ENCODE assay signal across 19 mouse cellular contexts in the genomic region with DNA sequence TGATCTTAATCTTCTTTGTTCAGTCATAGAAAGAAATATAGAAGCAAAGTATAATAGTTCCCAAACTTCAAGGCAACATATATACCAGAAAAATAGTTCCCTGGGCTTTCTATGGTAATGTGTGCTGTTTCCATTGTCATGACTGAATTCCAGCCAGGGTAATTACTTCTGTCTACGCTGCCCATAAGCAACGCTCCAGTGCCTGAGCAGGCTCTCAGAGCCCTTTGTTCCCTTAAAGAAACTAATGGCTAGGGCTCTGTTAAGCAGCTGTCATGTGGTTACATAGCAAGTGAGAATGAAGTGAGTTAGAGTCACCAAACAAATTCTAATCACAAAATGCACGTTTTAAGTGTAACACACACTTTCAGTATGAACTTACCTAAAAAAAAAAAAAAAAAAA.
DNase-seq lines count a peak whose midpoint lies in the region; ATAC-seq lines count a peak whose summit lies in the region.
"Had no signal": no experiment of that assay in that cellular context is flagged by ENCODE, and none has a peak within 500 bp of the region (broad histone marks: within the 10 kb centered on the region; RNA-seq: fewer than 3 reads in every experiment).

No protein-coding gene starts in this region.

- H3K36me3 ChIP-seq in forebrain, embryonic 12.5 days (replicated peaks) = no peaks in the 10 kb centered on the region
- H3K36me3 ChIP-seq in forebrain, embryonic 10.5 days (replicated peaks) = no peaks in the 10 kb centered on the region
- H3K36me3 ChIP-seq in hindbrain, embryonic 12.5 days = no peaks in the 10 kb centered on the region
- no peaks in the 10 kb centered on the region for H3K36me3 ChIP-seq in neural tube, embryonic 14.5 days (ENCODE audit: control insufficient read depth, insufficient read depth, low read length)
- H3K36me3 ChIP-seq in kidney, embryonic 16.5 days (ENCODE audit: insufficient read depth, low read length) = no peaks in the 10 kb centered on the region
- H3K36me3 ChIP-seq: embryonic facial prominence, embryonic 12.5 days; kidney, embryonic 15.5 days; liver, embryonic 15.5 days had no signal

- H3K27me3 ChIP-seq in forebrain, embryonic 12.5 days = no peaks in the 10 kb centered on the region
- H3K27me3 ChIP-seq in forebrain, embryonic 10.5 days (ENCODE audit: poor library complexity, severe bottlenecking) = no peaks in the 10 kb centered on the region
- H3K27me3 ChIP-seq in hindbrain, embryonic 12.5 days = no peaks in the 10 kb centered on the region
- no peaks in the 10 kb centered on the region for H3K27me3 ChIP-seq in neural tube, embryonic 14.5 days (ENCODE audit: control insufficient read depth, insufficient read depth, low read length)
- H3K27me3 ChIP-seq in kidney, embryonic 16.5 days (ENCODE audit: insufficient read depth, low read length) = no peaks in the 10 kb centered on the region
- H3K27me3 ChIP-seq: CH12.LX; embryonic facial prominence, embryonic 12.5 days; kidney, embryonic 15.5 days; liver, embryonic 15.5 days had no signal

- ATAC-seq in forebrain, embryonic 12.5 days (ENCODE audit: low FRiP score) = peak; percentile 75; the same call in 1 of the 2 replicates
- ATAC-seq in hindbrain, embryonic 12.5 days (ENCODE audit: low FRiP score) = peak; percentile 67; the same call in 1 of the 2 replicates
- peak; percentile 66; the same call in 1 of the 2 replicates for ATAC-seq in neural tube, embryonic 14.5 days (ENCODE audit: low read depth)
- ATAC-seq in kidney, embryonic 16.5 days (ENCODE audit: low FRiP score, low TSS enrichment) = no peak
- ATAC-seq: intestine, postnatal 0 days had no signal

- no peaks in the 10 kb centered on the region for H3K9me3 ChIP-seq in forebrain, embryonic 12.5 days
- peaks cover 4% of the 10 kb centered on the region; the same call in 1 of the 2 replicates for H3K9me3 ChIP-seq in forebrain, embryonic 10.5 days
- H3K9me3 ChIP-seq in hindbrain, embryonic 12.5 days (replicated peaks) = no peaks in the 10 kb centered on the region
- H3K9me3 ChIP-seq in neural tube, embryonic 14.5 days (ENCODE audit: control insufficient read depth, low read length) = no peaks in the 10 kb centered on the region
- H3K9me3 ChIP-seq in kidney, embryonic 16.5 days (ENCODE audit: low read length) = no peaks in the 10 kb centered on the region
- H3K9me3 ChIP-seq: embryonic facial prominence, embryonic 12.5 days; kidney, embryonic 15.5 days; liver, embryonic 15.5 days had no signal

- H3K4me3 ChIP-seq in forebrain, embryonic 12.5 days (replicated peaks) = no peak overlapping the region
- no peak overlapping the region for H3K4me3 ChIP-seq in forebrain, embryonic 10.5 days
- no peak overlapping the region for H3K4me3 ChIP-seq in hindbrain, embryonic 12.5 days
- H3K4me3 ChIP-seq in neural tube, embryonic 14.5 days (ENCODE audit: low read depth, low read length) = no peak overlapping the region
- H3K4me3 ChIP-seq in kidney, embryonic 16.5 days (ENCODE audit: low read length) = no peak overlapping the region
- H3K4me3 ChIP-seq: embryonic facial prominence, embryonic 12.5 days; kidney, embryonic 15.5 days; layer of hippocampus, adult 2 months; liver, embryonic 15.5 days; myocyte had no signal

- no peaks in the 10 kb centered on the region; the same call in 1 of the 2 replicates for H3K4me1 ChIP-seq in forebrain, embryonic 12.5 days
- peaks cover 4% of the 10 kb centered on the region for H3K4me1 ChIP-seq in forebrain, embryonic 10.5 days
- peaks cover 4% of the 10 kb centered on the region; the same call in 1 of the 2 replicates for H3K4me1 ChIP-seq in hindbrain, embryonic 12.5 days
- H3K4me1 ChIP-seq in neural tube, embryonic 14.5 days (ENCODE audit: control insufficient read depth, insufficient read depth, low read length) = peaks cover 3% of the 10 kb centered on the region; the same call in 1 of the 2 replicates
- H3K4me1 ChIP-seq in kidney, embryonic 16.5 days (ENCODE audit: insufficient read depth, low read length) = no peaks in the 10 kb centered on the region
- H3K4me1 ChIP-seq: embryonic facial prominence, embryonic 12.5 days; kidney, embryonic 15.5 days; liver, embryonic 15.5 days had no signal

- H3K4me2 ChIP-seq in forebrain, embryonic 12.5 days = no peak overlapping the region
- no peak overlapping the region for H3K4me2 ChIP-seq in hindbrain, embryonic 12.5 days (replicated peaks)
- no peak overlapping the region for H3K4me2 ChIP-seq in neural tube, embryonic 14.5 days (ENCODE audit: low read depth, low read length)
- H3K4me2 ChIP-seq in kidney, embryonic 16.5 days (replicated peaks; ENCODE audit: low read depth, low read length) = no peak overlapping the region
- H3K4me2 ChIP-seq: embryonic facial prominence, embryonic 12.5 days; kidney, embryonic 15.5 days; liver, embryonic 15.5 days had no signal

- no peak for DNase-seq in forebrain, embryonic 10.5 days (ENCODE audit: extremely low spot score, low spot score)
- DNase-seq in embryo, embryonic 11 days = peak; percentile 56
- DNase-seq in thymus, postnatal 10 days (ENCODE audit: low spot score in 2 of 2) = no peak
- DNase-seq: cerebellum, adult 11 months; gastrocnemius, postnatal 25 days; layer of hippocampus, postnatal 36 days; midbrain, embryonic 14.5 days; thymus, postnatal 4 days had no signal

- no peak overlapping the region for H3K27ac ChIP-seq in forebrain, embryonic 12.5 days
- no peak overlapping the region for H3K27ac ChIP-seq in forebrain, embryonic 10.5 days
- peak overlapping the region; percentile 76; the same call in 1 of the 2 replicates for H3K27ac ChIP-seq in hindbrain, embryonic 12.5 days
- H3K27ac ChIP-seq in neural tube, embryonic 14.5 days (ENCODE audit: low read depth, low read length) = no peak overlapping the region
- H3K27ac ChIP-seq in kidney, embryonic 16.5 days (ENCODE audit: low read length) = no peak overlapping the region
- H3K27ac ChIP-seq: embryonic facial prominence, embryonic 12.5 days; kidney, embryonic 15.5 days; liver, embryonic 15.5 days had no signal

- WGBS in forebrain, embryonic 12.5 days = 22% methylated on average over 3 of the region's 3 CpGs
- 37% methylated on average over 3 of the region's 3 CpGs for WGBS in forebrain, embryonic 10.5 days
- WGBS in hindbrain, embryonic 12.5 days = 24% methylated on average over 3 of the region's 3 CpGs
- 13% methylated on average over 3 of the region's 3 CpGs for WGBS in neural tube, embryonic 14.5 days
- 43% methylated on average over 3 of the region's 3 CpGs for WGBS in kidney, embryonic 16.5 days

- no peak overlapping the region for H3K9ac ChIP-seq in forebrain, embryonic 12.5 days
- no peak overlapping the region for H3K9ac ChIP-seq in hindbrain, embryonic 12.5 days
- H3K9ac ChIP-seq in neural tube, embryonic 14.5 days (replicated peaks; ENCODE audit: low read depth, low read length) = no peak overlapping the region
- no peak overlapping the region for H3K9ac ChIP-seq in kidney, embryonic 16.5 days (replicated peaks; ENCODE audit: low read length)
- H3K9ac ChIP-seq: embryonic facial prominence, embryonic 12.5 days; kidney, embryonic 15.5 days; liver, embryonic 15.5 days had no signal
